Mouse (Mus musculus) neutrophil, adult 83 days (primary cell): Measurements from ENCODE around the gene Rsph3a. TPM values are rescaled to one million over a fixed set of nuclear protein-coding genes. Genes with fewer than 3 reads are reported as not detected.

Experiments
- total RNA-seq, 2 experiments: library from RNA; stranded (reverse); gene quantifications; one replicate each; pipeline ENCODE4 v1.2.4; 2023

The Rsph3a gene
- total RNA-seq: 10 to 100 TPM; 23.0 to 26.2 TPM

DNA sequence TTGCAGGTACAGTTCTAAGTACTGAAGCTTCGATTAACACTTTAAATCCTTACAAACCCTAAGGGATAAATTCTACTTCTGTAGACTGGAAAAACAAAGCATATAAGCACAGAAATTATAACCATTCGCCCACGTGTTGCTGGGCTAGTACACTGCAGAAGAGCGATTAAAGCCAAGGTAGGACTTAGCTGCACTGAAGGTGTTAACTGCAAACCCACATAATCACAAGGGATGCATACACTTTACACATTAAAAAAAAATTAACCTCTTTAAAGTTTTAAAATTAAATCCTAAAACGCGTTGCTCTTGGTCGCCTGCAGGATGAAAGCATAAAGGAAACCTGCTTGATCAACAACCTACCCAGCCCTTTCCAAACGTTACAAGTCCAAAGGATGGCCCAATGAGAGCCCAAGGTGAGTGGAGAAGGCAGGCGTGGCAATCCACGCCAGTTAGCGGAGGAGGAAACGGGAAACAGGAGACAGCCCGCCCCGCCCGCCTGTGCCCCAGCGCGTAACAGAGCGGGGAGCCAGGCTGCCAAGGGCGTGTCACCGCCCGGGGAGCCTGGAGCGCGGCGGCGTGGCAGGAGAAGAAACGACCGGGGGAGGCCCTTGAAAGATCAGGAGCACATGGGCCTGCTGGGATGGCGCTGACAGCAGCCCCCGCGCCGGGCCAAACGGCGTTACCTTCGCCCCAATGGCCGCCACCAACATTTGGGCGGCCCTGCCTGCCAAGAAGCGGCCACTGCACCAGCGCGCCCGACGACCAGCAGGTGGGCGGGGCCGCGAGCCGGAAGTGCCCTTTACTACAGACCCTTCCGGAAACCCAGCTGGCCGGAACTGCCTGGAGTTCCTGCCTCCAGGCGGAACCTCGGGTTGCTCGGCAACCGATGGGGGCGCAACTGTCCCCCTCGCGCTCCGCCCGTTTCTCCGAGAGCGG lies at the start of gene Rsph3a:
TSS of gene Rsph3a (plus strand) at position 498 of the 936 bp plus-strand sequence.

DNA sequence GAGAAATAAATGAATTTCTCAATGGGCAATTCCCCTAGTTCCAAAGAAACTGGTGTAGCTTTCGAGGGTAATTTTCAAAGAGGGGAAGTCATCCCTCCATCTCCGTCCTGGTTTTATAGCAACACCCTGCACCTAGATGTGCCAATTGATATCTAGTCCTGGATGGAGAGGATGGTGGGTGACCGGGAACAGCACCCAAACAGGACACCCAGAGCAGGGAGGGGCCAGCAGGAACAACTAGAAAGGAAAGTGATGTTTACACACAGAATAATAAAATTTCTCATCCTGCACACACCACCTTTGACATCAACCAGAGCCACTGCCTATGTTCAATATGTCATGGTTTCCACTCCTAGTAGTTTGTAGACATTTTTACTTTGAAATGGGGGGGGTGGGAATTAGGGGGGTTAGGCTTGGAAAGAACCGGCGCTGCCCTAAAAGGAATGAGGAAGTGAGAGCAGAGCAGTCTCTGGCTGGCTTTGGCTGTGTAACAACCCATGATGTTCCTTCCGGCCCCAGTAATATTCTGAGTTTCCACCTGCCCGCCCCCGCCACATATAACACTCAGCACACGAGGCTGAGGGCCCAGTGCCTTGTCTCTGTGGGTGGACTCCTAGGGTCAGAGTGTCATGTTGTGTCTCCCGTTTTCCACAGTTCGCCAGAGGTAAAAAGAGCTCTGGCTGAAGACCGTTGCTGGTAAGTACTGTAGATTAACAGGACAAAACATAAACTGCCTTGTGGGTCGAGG lies 19.8 kb upstream of the Rsph3a start, which contains the start of gene Tagap:
TSS of gene Tagap (plus strand) at position 588 of the 748 bp plus-strand sequence.

Other genes with a start within 250 kb of the Rsph3a start
- not detected for gene Fndc1, start 118.3 kb upstream of the Rsph3a start, total RNA-seq
- gene Tagap, start 19.6 kb upstream of the Rsph3a start, total RNA-seq: 10 to 100 TPM; 61.9 to 85.9 TPM
- under 1 TPM; 0.26 to 0.53 TPM for gene Gm49673, start 202.2 kb downstream of the Rsph3a start, total RNA-seq
- 10 to 100 TPM; 27.9 to 32.0 TPM for gene Rnaset2a, start 202.5 kb downstream of the Rsph3a start, total RNA-seq
- 10 to 100 TPM; 17.4 to 19.2 TPM for gene Fgfr1op, start 219.9 kb downstream of the Rsph3a start, total RNA-seq